Mouse (Mus musculus) heart, embryonic 14.5 days (tissue): ENCODE data around the gene C4b. TPM values are rescaled to one million over a fixed set of nuclear protein-coding genes. Genes with fewer than 3 reads are reported as not detected.
"Not testable (repeated sequence)": the region's sequence is repeated elsewhere in the genome, so short reads cannot be mapped to it uniquely, and the experiment has no call there.

Experiments
- ATAC-seq: fragments of 200-750 bp; cut with Nextera tagmentation; 2 replicates; pipeline ENCODE4 v1.8.0; 2017; ENCODE audit warnings: low read depth, moderate TSS enrichment; ENCODE audit not compliant: insufficient number of reproducible peaks, insufficient read depth, low FRiP score
- H3K27ac ChIP-seq, 2 experiments: fragments of 200-500 bp in 1 of 2; fragments of 300-500 bp in 1 of 2; sonication (generic) in 1 of 2; replicated peaks in 1 of 2; 2 replicates each; pipeline ENCODE4 v1.5.1; 2012 to 2014; ENCODE audit warnings: low read depth in 2 of 2, low read length in 2 of 2, control low read depth in 1 of 2, mild to moderate bottlenecking in 1 of 2, mixed read lengths in 1 of 2; ENCODE audit not compliant: control insufficient read depth in 1 of 2, insufficient read depth in 1 of 2
- H3K27me3 ChIP-seq: fragments of 300-500 bp; sonication (generic); 2 replicates; pipeline ENCODE4 v1.6.1; 2014; ENCODE audit warnings: mild to moderate bottlenecking, low read length, control low read depth; ENCODE audit not compliant: control insufficient read depth, insufficient read depth
- H3K36me3 ChIP-seq: fragments of 300-500 bp; sonication (generic); 2 replicates; pipeline ENCODE4 v1.6.1; 2014; ENCODE audit warnings: mild to moderate bottlenecking, control low read depth, low read length, mixed read lengths; ENCODE audit not compliant: control insufficient read depth, insufficient read depth
- H3K4me1 ChIP-seq, 2 experiments: fragments of 200-500 bp in 1 of 2; fragments of 300-500 bp in 1 of 2; sonication (generic) in 1 of 2; 2 replicates each; pipeline ENCODE4 v1.6.1; 2012 to 2014; ENCODE audit warnings: low read length in 2 of 2, control low read depth in 1 of 2, mixed read lengths in 1 of 2; ENCODE audit not compliant: control insufficient read depth in 2 of 2, insufficient read depth in 2 of 2
- H3K4me2 ChIP-seq: fragments of 300-500 bp; sonication (generic); 2 replicates; pipeline ENCODE4 v1.6.1; 2014; ENCODE audit warnings: mild to moderate bottlenecking, low read length
- H3K4me3 ChIP-seq, 2 experiments: fragments of 200-500 bp in 1 of 2; fragments of 300-500 bp in 1 of 2; sonication (generic) in 1 of 2; 2 replicates each; pipeline ENCODE4 v1.5.1; 2012 to 2014; ENCODE audit warnings: low read length in 2 of 2, mild to moderate bottlenecking in 2 of 2, control low read depth in 1 of 2, low read depth in 1 of 2, moderate library complexity in 1 of 2; ENCODE audit not compliant: control insufficient read depth in 1 of 2, insufficient read depth in 1 of 2
- H3K9ac ChIP-seq: fragments of 300-500 bp; sonication (generic); 2 replicates; pipeline ENCODE4 v1.6.1; 2014; ENCODE audit warnings: mild to moderate bottlenecking, low read length
- H3K9me3 ChIP-seq: fragments of 300-500 bp; sonication (generic); 2 replicates; pipeline ENCODE4 v1.6.1; 2016; ENCODE audit warnings: low read length, control low read depth; ENCODE audit not compliant: control insufficient read depth
- WGBS: fragments of 180-500 bp; shearing (Covaris S2); extraction: QIAGEN DNeasy Blood & Tissue Kit; methylation state at CpG from one replicate; pipeline ENCODE4 v1.1.7; 2014; 5-methylcytosine and 5-hydroxymethylcytosine counted together
- polyA plus RNA-seq: library from polyadenylated mRNA; unstranded; fragments of >200 nt; fragmentation: Nextera tagmentation; extraction: Ambion mirVana; gene quantifications from 2 replicates; pipeline ENCODE4 v1.2.1, GENCODE M21; 2014

C4b gene
- 0.13 and 0.23 TPM in 2 replicates for polyA plus RNA-seq

GRCm38 (mm10) chr17:34743719-34744118 is at the start of gene C4b:
TSS of gene C4b (minus strand) at chr17:34743882.
- WGBS: 76% methylated on average over 7 of the region's 7 CpGs
- H3K4me2 ChIP-seq: no peak within 1 kb of the TSS
- H3K27ac ChIP-seq: no peak within 1 kb of the TSS
- no peaks in the 10 kb centered on the region for H3K36me3 ChIP-seq
- no peaks in the 10 kb centered on the region for H3K4me1 ChIP-seq
- H3K27me3 ChIP-seq: no peaks in the 10 kb centered on the region
- H3K4me3 ChIP-seq: no peak within 1 kb of the TSS
- no peak within 1 kb of the TSS for H3K9ac ChIP-seq
- no peak for ATAC-seq
- peaks cover 6% of the 10 kb centered on the region; the same call in 1 of the 2 replicates for H3K9me3 ChIP-seq

- no peak for ATAC-seq
- peaks cover 7% of the 10 kb centered on the region; the same call in 1 of the 2 replicates for H3K9me3 ChIP-seq
Observed at GRCm38 (mm10) chr17:34777680-34778325, 34.1 kb upstream of the C4b start.

GRCm38 (mm10) chr17:34761471-34761870 is 17.8 kb upstream of the C4b start:
- no peak for ATAC-seq
- H3K9ac ChIP-seq: no peak overlapping the region
- no peak overlapping the region for H3K4me3 ChIP-seq
- H3K4me1 ChIP-seq: no peaks in the 10 kb centered on the region
- no peak overlapping the region for H3K27ac ChIP-seq
- H3K36me3 ChIP-seq: no peaks in the 10 kb centered on the region
- 47% methylated on average over 3 of the region's 3 CpGs for WGBS
- no peaks in the 10 kb centered on the region for H3K27me3 ChIP-seq
- H3K9me3 ChIP-seq: no peaks in the 10 kb centered on the region
- no peak overlapping the region for H3K4me2 ChIP-seq

More at GRCm38 (mm10) chr17:34777680-34778325, 34.1 kb upstream of the C4b start:
- WGBS: 59% methylated on average over 9 of the region's 9 CpGs
- Histone ChIP-seq H3K4me2 (no peak overlapping the region), H3K9ac (no peak overlapping the region), H3K27me3 (no peaks in the 10 kb centered on the region), H3K4me3 (no peak overlapping the region), H3K4me1 (no peaks in the 10 kb centered on the region), H3K36me3 (no peaks in the 10 kb centered on the region), H3K27ac (0 out of 4 replicates have a peak overlapping the region, but pooled peaks of 1 of the 2 experiments have one; percentile 11)

GRCm38 (mm10) chr17:34746531-34746930 is 2.8 kb upstream of the C4b start:
- Histone ChIP-seq H3K4me1 (no peaks in the 10 kb centered on the region), H3K27me3 (no peaks in the 10 kb centered on the region), H3K4me2 (no peak overlapping the region), H3K36me3 (no peaks in the 10 kb centered on the region), H3K9me3 (peaks cover 13% of the 10 kb centered on the region; the same call in 1 of the 2 replicates), H3K9ac (no peak overlapping the region), H3K4me3 (no peak overlapping the region), H3K27ac (no peak overlapping the region)
- no peak for ATAC-seq
- 69% methylated on average over 5 of the region's 5 CpGs for WGBS

GRCm38 (mm10) chr17:34745166-34745565 is 1.5 kb upstream of the C4b start:
- not testable (repeated sequence) for H3K4me3 ChIP-seq, H3K36me3 ChIP-seq, H3K27ac ChIP-seq, H3K9ac ChIP-seq, H3K4me1 ChIP-seq, H3K27me3 ChIP-seq, H3K4me2 ChIP-seq, ATAC-seq
- WGBS: 77% methylated on average over 4 of the region's 4 CpGs
- H3K9me3 ChIP-seq: peaks cover 13% of the 10 kb centered on the region; the same call in 1 of the 2 replicates

GRCm38 (mm10) chr17:34744611-34745010 is 929 bp upstream of the C4b start:
- ATAC-seq, H3K4me1 ChIP-seq, H3K36me3 ChIP-seq, H3K4me2 ChIP-seq, H3K27ac ChIP-seq, H3K9ac ChIP-seq, H3K27me3 ChIP-seq, H3K4me3 ChIP-seq: not testable (repeated sequence)
- H3K9me3 ChIP-seq: peaks cover 13% of the 10 kb centered on the region; the same call in 1 of the 2 replicates
- 75% methylated on average over 6 of the region's 6 CpGs for WGBS

GRCm38 (mm10) chr17:34744206-34744605 is 524 bp upstream of the C4b start:
- Histone ChIP-seq H3K36me3 (no peaks in the 10 kb centered on the region), H3K9me3 (peaks cover 11% of the 10 kb centered on the region; the same call in 1 of the 2 replicates), H3K4me2 (no peak overlapping the region), H3K4me1 (no peaks in the 10 kb centered on the region), H3K4me3 (no peak overlapping the region), H3K27ac (no peak overlapping the region), H3K27me3 (no peaks in the 10 kb centered on the region), H3K9ac (no peak overlapping the region)
- 79% methylated on average over 6 of the region's 6 CpGs for WGBS
- ATAC-seq: no peak

GRCm38 (mm10) chr17:34740280-34740679 is 3.4 kb downstream of the C4b start:
- no peak for ATAC-seq
- no peak overlapping the region for H3K4me3 ChIP-seq

More at GRCm38 (mm10) chr17:34740280-34740679, 3.4 kb downstream of the C4b start:
- Histone ChIP-seq H3K9me3 (no peaks in the 10 kb centered on the region), H3K27me3 (no peaks in the 10 kb centered on the region), H3K36me3 (no peaks in the 10 kb centered on the region), H3K4me2 (no peak overlapping the region), H3K4me1 (no peaks in the 10 kb centered on the region), H3K27ac (no peak overlapping the region), H3K9ac (no peak overlapping the region)
- WGBS: 55% methylated on average over 4 of the region's 4 CpGs
